Mouse (Mus musculus): ENCODE measurements around the gene Tcf12.

Gene Tcf12

GRCm38 (mm10) chr9:71836366-71836765 lies 275.3 kb downstream of the Tcf12 start:
- CTCF ChIA-PET: interaction anchor here in 1 of 4 experiments (0.7 kb wide), 1 partner anchor 384 kb away, joined by 3 read pairs; no protein-coding TSS in a partner anchor
- POLR2A ChIA-PET: no interaction called here

DNA sequence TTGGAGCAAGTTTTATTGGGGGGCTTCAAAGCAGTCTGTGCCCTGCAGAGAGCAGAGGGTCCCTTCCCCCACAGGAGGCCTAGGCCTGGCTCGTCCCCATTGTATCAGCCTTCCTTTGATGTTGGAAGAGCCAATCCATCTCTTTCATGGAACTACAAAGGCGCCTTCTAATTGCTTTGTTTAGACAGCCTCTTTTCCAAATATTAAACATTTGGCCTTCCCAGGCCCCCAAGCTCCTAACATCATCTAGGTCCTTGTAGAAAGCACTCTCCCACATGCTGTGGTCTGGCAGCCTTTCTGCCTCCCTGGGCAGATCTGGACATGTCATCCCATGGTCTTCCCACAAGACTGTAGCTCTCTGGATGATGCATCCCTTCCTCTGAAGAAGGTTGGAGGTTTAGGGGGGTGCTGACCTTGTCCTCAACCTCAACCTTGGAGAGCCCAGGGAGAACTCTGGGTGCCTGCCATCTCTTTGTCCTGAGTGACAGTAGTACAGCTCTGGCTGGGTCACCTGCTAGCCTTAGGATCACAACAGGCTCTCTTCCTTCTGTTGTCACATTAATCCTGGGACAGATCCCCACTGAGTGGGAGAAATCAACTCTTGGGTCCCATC lies 276.4 kb downstream of the Tcf12 start:
- ChIA-PET POLR2A (no interaction called here), CTCF (no interaction called here)

GRCm38 (mm10) chr9:71834707-71835106 lies 277.0 kb downstream of the Tcf12 start:
- ChIA-PET CTCF (no interaction called here), POLR2A (no interaction called here)

GRCm38 (mm10) chr9:71831756-71832699 lies 279.6 kb downstream of the Tcf12 start:
- ChIA-PET CTCF (interaction anchor here (0.6 to 2.4 kb wide), 11 partner anchors 10 to 1584 kb away, joined by 3 to 10 read pairs (median 4); no protein-coding TSS in a partner anchor), POLR2A (interaction anchor here in 3 of 4 experiments (0.6 to 1.1 kb wide), 5 partner anchors 11 to 456 kb away, joined by 3 to 4 read pairs (median 3); partner anchors contain the start of gene Tcf12 (in 1 of the 3))

DNA sequence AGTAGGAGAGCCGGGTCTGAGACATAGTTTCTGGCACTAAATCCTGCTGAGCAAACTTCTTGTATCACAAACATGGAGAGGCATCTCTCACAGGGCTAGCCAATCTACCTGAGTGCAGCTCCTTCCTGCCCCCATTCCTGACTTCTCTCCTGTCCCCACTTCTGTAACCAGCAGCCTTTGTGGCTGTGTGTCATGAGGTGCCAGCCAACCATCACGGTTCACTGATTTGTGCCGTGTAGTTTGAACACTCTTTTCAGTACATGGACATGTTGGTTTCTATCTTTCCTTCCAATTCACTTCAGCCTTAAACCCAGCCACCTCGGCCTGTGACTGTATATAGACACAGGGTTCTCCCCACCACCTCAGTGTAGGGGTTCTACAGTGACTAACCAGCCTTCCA lies 280.7 kb downstream of the Tcf12 start:
- CTCF ChIA-PET: interaction anchor here in 3 of 4 experiments (0.7 to 2.4 kb wide), 4 partner anchors 15 to 383 kb away, joined by 3 to 10 read pairs (median 6); no protein-coding TSS in a partner anchor
- POLR2A ChIA-PET: no interaction called here

DNA sequence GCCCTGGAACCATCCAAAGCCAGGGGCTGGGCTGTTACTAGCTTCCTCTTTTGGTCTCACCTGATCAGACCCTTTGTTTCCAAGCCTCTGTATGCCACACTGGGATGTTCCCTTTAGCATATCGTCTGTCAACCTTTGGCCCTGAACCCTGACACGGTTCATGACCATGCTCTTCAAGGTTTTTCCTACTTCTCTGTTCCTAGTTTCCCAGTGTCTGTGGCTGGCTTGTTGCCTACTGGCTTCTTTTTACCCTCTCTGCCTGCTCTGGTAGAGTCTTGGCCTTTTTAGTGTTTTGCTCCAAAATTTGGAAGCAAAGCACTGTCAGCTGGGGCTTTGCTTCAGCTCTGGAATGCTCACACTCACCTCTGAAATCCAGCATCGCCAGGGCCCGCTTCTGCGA lies 281.3 kb downstream of the Tcf12 start:
- CTCF ChIA-PET: interaction anchor here in 2 of 4 experiments (1.1 to 2.4 kb wide), 3 partner anchors 14 to 130 kb away, joined by 3 to 10 read pairs (median 3); no protein-coding TSS in a partner anchor

DNA sequence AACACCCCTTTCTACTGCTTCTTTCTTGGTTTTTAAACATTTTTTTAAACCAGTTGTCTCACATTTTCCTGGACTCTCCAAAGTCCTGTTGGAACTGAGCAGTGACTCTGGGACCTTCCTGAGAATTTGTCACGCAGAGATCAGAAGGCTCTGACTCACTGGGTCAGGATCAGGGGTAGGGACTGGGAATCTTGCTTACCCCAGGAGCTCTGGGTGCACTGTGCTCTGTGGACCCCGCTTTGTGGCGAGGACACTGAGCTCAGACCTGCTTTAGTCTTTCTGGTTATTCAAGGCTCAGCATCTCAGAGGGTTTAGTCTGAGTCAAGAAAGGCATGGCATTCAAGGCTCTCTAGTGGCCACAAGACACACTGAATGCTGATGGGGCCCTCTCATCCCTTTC lies 281.9 kb downstream of the Tcf12 start:
- ChIA-PET POLR2A (no interaction called here), CTCF (interaction anchor here in 2 of 4 experiments (0.6 to 1.1 kb wide), 2 partner anchors 130 to 283 kb away, joined by 3 read pairs; no protein-coding TSS in a partner anchor)

More for the DNA sequence above, 281.3 kb downstream of the Tcf12 start:
- POLR2A ChIA-PET: no interaction called here

- POLR2A ChIA-PET: no interaction called here
- CTCF ChIA-PET: interaction anchor here in 2 of 4 experiments (0.6 kb wide), 2 partner anchors 282 to 286 kb away, joined by 3 to 5 read pairs; no protein-coding TSS in a partner anchor
Measured at GRCm38 (mm10) chr9:71829137-71829536, 282.5 kb downstream of the Tcf12 start.

DNA sequence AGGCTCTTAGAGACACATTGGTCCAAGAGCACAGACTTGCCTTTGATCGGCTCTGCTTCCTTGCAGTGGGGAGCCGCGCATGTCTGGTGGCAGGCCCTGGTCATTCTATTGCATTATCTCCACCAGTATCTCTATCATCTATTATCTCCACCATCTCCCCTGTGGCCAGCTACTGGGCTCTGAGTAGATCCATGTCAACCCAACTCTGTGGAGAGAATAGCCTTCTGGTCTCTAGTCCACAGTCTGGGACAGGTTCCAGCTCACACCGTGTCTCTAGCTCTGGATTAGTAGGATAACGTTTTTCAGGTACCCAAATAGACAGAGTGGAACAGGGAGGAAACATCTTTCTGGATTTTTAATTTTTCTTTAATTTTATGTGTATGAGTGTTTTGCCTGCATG lies 284.3 kb downstream of the Tcf12 start:
- ChIA-PET CTCF (no interaction called here), POLR2A (interaction anchor here in 1 of 4 experiments (0.6 kb wide), 1 partner anchor 11 kb away, joined by 4 read pairs; no protein-coding TSS in a partner anchor)

- CTCF ChIA-PET: interaction anchor here (0.6 to 2.5 kb wide), 5 partner anchors 16 to 699 kb away, joined by 3 to 17 read pairs (median 4); no protein-coding TSS in a partner anchor
Measured at GRCm38 (mm10) chr9:71826040-71826525, 285.6 kb downstream of the Tcf12 start.

DNA sequence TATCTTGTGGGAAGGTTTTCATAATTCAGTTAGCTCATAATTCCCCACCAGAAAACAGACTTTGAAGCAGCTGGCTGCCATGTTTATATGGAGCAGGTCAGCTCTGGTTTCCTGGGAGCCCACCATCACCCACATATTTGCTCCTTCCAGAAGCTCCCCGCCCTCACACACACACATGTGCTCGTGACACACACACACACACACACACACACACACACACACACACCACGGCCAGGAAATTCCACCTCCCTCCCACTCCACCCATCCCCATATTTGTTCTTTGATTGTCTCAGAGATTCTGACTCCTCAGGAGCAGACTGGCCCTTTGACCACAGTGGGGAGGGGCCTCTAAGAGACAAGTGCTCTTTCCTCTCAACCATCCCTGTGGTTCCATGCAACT lies 289.7 kb downstream of the Tcf12 start:
- POLR2A ChIA-PET: interaction anchor here in 2 of 4 experiments (0.7 to 1.0 kb wide), 2 partner anchors 117 to 155 kb away, joined by 3 to 4 read pairs; no protein-coding TSS in a partner anchor
- CTCF ChIA-PET: interaction anchor here in 2 of 4 experiments (0.6 to 1.3 kb wide), 2 partner anchors 10 to 14 kb away, joined by 3 read pairs; no protein-coding TSS in a partner anchor

More at GRCm38 (mm10) chr9:71826040-71826525, 285.6 kb downstream of the Tcf12 start:
- POLR2A ChIA-PET: interaction anchor here in 1 of 4 experiments (0.6 kb wide), 1 partner anchor 13 kb away, joined by 3 read pairs; no protein-coding TSS in a partner anchor

- ChIA-PET POLR2A (interaction anchor here in 1 of 4 experiments (0.6 kb wide), 1 partner anchor 821 kb away, joined by 3 read pairs; no protein-coding TSS in a partner anchor), CTCF (interaction anchor here in 1 of 4 experiments (0.6 kb wide), 1 partner anchor 90 kb away, joined by 3 read pairs; no protein-coding TSS in a partner anchor)
Measured at GRCm38 (mm10) chr9:71818453-71818852, 293.2 kb downstream of the Tcf12 start.

- ChIA-PET CTCF (interaction anchor here in 1 of 4 experiments (1.2 kb wide), 1 partner anchor 15 kb away, joined by 3 read pairs; no protein-coding TSS in a partner anchor), POLR2A (interaction anchor here in 1 of 4 experiments (0.6 kb wide), 2 partner anchors 194 to 523 kb away, joined by 3 to 4 read pairs; no protein-coding TSS in a partner anchor)
Measured at GRCm38 (mm10) chr9:71816121-71816520, 295.6 kb downstream of the Tcf12 start.

- POLR2A ChIA-PET: interaction anchor here in 2 of 4 experiments (0.6 to 1.3 kb wide), 3 partner anchors 12 to 655 kb away, joined by 3 read pairs; no protein-coding TSS in a partner anchor
- CTCF ChIA-PET: interaction anchor here in 1 of 4 experiments (0.7 kb wide), 1 partner anchor 454 kb away, joined by 3 read pairs; no protein-coding TSS in a partner anchor
Measured at GRCm38 (mm10) chr9:71813565-71813964, 298.1 kb downstream of the Tcf12 start.

DNA sequence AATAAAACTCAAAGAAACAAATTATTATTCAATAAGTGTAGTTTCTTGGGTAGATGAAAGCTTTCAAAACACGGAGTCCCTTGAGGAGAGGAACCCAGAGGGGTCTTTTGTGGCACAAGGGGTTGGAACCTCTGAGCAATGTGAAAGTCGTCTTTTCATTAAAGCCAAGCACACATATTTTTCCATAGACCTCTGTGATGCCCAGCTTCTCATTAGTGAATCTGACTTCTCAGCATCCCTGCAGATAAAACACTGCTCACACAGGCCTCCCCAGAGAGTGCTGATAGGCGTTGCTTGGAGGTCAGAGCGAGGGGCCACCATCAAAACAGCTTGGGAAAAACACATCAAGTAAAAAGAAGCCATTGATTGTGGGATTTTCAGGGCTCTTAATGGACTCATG lies 298.8 kb downstream of the Tcf12 start:
- CTCF ChIA-PET: interaction anchor here in 3 of 4 experiments (0.5 to 1.1 kb wide), 7 partner anchors 187 to 453 kb away, joined by 3 to 6 read pairs (median 3); no protein-coding TSS in a partner anchor
- POLR2A ChIA-PET: interaction anchor here in 2 of 4 experiments (0.7 to 1.3 kb wide), 3 partner anchors 13 to 448 kb away, joined by 3 read pairs; no protein-coding TSS in a partner anchor

GRCm38 (mm10) chr9:71812402-71812801 lies 299.3 kb downstream of the Tcf12 start:
- POLR2A ChIA-PET: interaction anchor here in 1 of 4 experiments (1.0 kb wide), 1 partner anchor 448 kb away, joined by 3 read pairs; no protein-coding TSS in a partner anchor
- CTCF ChIA-PET: interaction anchor here in 3 of 4 experiments (0.5 to 1.1 kb wide), 6 partner anchors 187 to 298 kb away, joined by 3 to 6 read pairs (median 3); no protein-coding TSS in a partner anchor

DNA sequence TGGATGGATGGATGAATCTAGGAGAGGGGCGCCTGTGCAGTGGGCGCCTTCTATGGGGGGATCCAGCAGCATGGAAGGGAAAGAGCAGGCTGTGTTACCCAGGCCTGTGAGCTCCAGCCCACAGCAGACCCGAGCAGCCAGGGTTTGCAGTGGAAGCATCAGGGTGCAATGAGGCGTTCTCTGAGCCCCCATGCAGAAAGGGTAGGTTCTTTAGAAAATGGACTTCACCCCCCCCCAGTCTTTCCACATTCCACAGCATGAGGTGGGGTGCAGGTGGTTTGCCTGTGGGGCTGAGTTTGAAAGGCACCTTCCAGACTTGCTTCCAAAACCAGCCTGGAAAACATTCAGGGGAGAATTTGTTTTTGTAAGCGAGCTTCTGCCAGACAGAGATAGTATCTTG lies 300.3 kb downstream of the Tcf12 start:
- POLR2A ChIA-PET: no interaction called here

GRCm38 (mm10) chr9:71810723-71811122 lies 300.9 kb downstream of the Tcf12 start:
- POLR2A ChIA-PET: interaction anchor here in 1 of 4 experiments (0.7 kb wide), 1 partner anchor 58 kb away, joined by 4 read pairs; no protein-coding TSS in a partner anchor
- CTCF ChIA-PET: interaction anchor here in 3 of 4 experiments (0.7 to 3.6 kb wide), 9 partner anchors 9 to 381 kb away, joined by 3 to 17 read pairs (median 3); partner anchors contain the start of gene Cgnl1 (in 1 of the 3)

More for the DNA sequence above, 300.3 kb downstream of the Tcf12 start:
- CTCF ChIA-PET: interaction anchor here in 3 of 4 experiments (0.7 to 3.6 kb wide), 6 partner anchors 12 to 381 kb away, joined by 3 to 17 read pairs (median 3); no protein-coding TSS in a partner anchor
